Mouse (Mus musculus) ovary, postnatal 14 days (tissue): ENCODE measurements around the gene Tlcd1.
"Not testable (repeated sequence)": the region's sequence is repeated elsewhere in the genome, so short reads cannot be mapped to it uniquely, and the experiment has no call there.

Experiments
- DNase-seq: peaks from one replicate; pipeline ENCODE4 v3.0.0; 2022; ENCODE audit warnings: low spot score

The Tlcd1 gene

GRCm38 (mm10) chr11:78177903-78178858 is 1.7 kb downstream of the Tlcd1 start:
- DNase-seq, result peak; percentile 98

GRCm38 (mm10) chr11:78178859-78179437 is 2.4 kb downstream of the Tlcd1 start:
- DNase-seq, result peak; percentile 66

GRCm38 (mm10) chr11:78179438-78179999 is 3.0 kb downstream of the Tlcd1 start:
- DNase-seq, result no peak

GRCm38 (mm10) chr11:78180081-78180761 is 3.7 kb downstream of the Tlcd1 start:
- DNase-seq, result no peak

- DNase-seq, result no peak
Observed at GRCm38 (mm10) chr11:78181830-78182357, 5.4 kb downstream of the Tlcd1 start.

DNA sequence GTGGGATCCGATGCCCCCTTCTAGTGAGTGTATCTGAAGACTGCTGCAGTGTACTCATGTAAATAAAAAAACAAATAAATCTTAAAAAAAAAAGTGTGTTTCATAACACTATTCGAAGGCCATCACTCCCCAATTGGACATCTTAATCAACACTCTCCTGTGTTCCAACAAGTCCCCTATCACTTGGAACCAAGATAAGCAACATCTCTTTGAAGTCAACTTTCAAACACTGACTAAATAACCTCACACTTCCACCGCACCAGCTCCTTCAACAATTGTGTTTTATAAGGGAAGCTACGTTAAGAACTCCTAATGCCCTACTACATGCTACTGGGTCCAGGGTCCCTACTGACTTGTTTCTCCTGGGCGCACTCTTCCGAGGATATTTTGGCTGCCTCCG is 5.9 kb downstream of the Tlcd1 start:
- no peak for DNase-seq

GRCm38 (mm10) chr11:78182961-78183844 is 6.7 kb downstream of the Tlcd1 start, which contains the start of gene Rpl23a:
TSS of gene Rpl23a (minus strand) at chr11:78183584.
- DNase-seq, result peak; percentile 70

GRCm38 (mm10) chr11:78183884-78184514 is 7.5 kb downstream of the Tlcd1 start:
- DNase-seq, result no peak

- DNase-seq, result not testable (repeated sequence)
Observed at GRCm38 (mm10) chr11:78184702-78185101, 8.2 kb downstream of the Tlcd1 start.

GRCm38 (mm10) chr11:78188331-78189233 is 12.1 kb downstream of the Tlcd1 start, which contains the start of gene Rab34:
TSS of gene Rab34 (plus strand) at chr11:78188430.
- DNase-seq, result peak; percentile 75

- peak; percentile 70 for DNase-seq
Observed at GRCm38 (mm10) chr11:78189234-78190040, 12.9 kb downstream of the Tlcd1 start.

DNA sequence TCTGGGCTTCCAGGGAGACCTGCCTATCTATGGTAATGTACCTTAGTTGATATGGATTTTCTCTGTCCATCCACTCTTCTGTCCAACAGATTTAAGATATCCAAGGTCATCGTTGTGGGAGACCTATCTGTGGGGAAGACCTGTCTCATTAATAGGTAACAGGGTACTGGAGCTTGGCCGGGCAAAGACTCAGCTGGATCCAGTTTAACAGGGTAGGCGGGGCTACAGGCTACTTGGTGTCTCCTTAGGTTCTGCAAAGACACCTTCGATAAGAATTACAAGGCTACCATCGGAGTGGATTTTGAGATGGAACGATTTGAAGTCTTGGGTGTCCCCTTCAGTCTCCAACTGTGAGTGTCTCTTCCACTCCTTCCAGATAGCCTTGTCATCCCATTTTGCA is 13.5 kb downstream of the Tlcd1 start:
- DNase-seq, result no peak

DNA sequence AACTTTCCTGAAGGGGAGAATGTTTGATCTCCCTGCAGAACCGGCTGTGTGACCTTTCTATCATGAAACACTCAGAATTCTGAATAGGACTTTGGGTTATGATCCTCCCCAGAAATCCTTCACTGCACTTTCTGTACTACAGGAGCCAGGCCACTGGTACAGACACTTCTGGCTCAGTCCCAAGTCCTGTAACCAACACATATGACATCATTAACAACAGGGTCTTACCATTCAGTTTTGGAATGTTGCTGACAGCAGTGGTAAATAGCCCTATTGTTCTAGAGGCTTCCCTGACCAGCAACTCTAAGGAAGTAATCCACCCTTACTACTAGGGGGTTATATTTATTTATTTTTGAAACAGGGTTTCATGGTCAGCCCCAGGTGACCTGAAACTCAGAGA is 16.6 kb downstream of the Tlcd1 start, which contains the start of gene Proca1:
Gene Proca1 (plus strand): TSS at position 280 of the 400 bp plus-strand sequence.
- no peak for DNase-seq

DNA sequence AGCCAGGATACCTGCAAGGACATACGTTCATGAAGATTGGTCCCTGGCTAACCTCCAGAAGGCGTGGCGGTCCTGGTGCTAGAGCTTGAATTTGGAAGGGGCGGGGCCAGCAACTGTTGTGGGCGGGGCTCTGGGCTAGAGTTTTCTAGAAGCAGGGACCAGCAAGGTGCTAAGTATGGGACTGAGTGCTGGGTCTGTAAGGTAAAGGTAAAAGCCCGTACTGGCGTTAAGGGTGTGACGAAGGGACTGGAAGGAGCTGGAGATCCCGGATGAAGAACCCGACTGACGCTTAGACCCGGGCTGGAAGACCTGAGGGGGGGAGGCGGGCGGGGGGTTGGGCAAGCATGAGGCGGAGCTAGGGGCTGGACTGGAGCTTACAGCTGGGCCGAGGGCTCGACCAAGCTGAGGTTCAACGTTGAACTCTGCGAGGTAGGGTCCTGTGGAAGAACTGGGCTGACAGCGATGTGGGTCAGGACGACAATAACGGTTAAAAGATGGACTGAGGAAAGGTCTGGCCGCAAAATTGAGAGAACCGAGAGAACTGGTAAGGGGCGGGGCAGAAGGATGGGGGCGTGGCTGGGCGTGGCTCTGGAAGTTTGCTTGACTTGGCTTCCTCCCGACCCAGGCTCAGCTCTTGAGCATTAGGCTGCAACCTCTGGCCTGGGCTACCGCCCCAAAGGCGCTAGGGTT is 18.0 kb downstream of the Tlcd1 start:
- DNase-seq, result peak; percentile 76

DNA sequence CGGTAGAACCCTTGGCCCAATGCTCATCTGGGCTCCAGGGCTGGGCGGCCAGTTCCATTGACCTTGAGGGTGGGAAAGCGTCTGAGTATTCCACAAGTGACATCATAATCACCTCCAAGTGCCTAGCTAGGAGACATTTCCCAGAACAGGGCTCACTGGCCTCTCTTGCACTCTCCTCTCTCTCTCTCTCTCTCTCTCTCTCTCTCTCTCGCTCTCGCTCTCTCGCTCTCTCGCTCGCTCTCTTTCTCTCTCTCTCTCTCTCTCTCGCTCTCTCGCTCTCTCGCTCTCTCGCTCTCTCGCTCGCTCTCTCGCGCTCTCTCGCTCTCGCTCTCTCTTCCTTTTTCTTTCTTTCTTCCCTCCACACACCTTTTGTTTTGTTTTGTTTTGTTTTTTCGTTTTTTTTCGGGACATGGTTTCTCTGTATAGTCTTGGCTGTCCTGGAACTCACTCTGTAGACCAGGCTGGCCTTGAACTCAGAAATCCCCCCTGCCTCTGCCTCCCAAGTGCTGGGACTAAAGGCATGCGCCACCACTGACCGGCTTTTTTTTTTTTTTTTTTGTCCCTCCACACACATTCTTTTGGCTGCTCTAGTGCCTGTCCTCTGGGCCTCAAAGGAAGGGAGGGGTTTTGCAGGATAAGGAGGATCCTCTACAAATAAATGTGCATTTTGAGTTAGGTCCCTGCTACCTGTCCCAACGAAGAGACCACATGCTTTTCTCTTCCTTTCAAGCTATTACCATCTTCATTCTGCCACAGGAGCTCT is 18.8 kb downstream of the Tlcd1 start:
- DNase-seq, result no peak

GRCm38 (mm10) chr11:78202372-78202771 is 25.9 kb downstream of the Tlcd1 start:
- no peak for DNase-seq

DNA sequence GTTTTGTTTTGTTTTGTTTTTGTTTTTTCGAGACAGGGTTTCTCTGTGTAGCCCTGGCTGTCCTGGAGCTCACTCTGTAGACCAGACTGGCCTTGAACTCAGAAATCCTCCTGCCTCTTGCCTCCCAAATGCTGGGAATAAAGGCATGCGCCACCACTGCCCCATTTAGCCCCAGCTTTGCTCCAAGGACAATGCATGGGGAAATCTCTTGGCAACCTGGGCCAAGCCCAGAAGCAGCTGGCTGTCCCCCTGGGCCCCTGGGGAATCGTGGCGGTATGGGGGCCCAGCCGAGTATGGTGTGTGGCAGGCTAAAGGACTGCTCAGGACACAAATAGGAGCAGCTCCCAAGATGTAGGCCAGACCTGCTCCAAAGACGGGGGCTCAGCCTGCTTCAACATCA is 27.8 kb downstream of the Tlcd1 start:
- no peak for DNase-seq
